Mouse (Mus musculus) thymus, postnatal 36 days (tissue): ENCODE measurements at regions not wholly inside any gene's neighbourhood (a gene's known extent, or its start where the extent isn't known, plus 50 kb on each side); places are given as distances from the start of the nearest gene placed in this dataset.

Experiments
- DNase-seq, 2 experiments: peaks; one replicate each; pipeline ENCODE4 v3.0.0; 2022; ENCODE audit warnings: mixed read lengths in 2 of 2

GRCm38 (mm10) chr14:100607109-100607508 is 322.6 kb upstream of the Klf12 start:
- DNase-seq: no peak

GRCm38 (mm10) chr14:100600886-100601451 is 316.5 kb upstream of the Klf12 start:
- DNase-seq: no peak

- no peak for DNase-seq
Observed at GRCm38 (mm10) chr14:100570026-100570425, 285.5 kb upstream of the Klf12 start.

- DNase-seq: no peak
Observed at GRCm38 (mm10) chr14:100561884-100562283, 277.4 kb upstream of the Klf12 start.

- DNase-seq: no peak
Observed at GRCm38 (mm10) chr14:100558378-100558777, 273.9 kb upstream of the Klf12 start.

- no peak for DNase-seq
Observed at GRCm38 (mm10) chr14:100552466-100552865, 268.0 kb upstream of the Klf12 start.

- no peak for DNase-seq
Observed at GRCm38 (mm10) chr14:100550266-100550665, 265.8 kb upstream of the Klf12 start.

GRCm38 (mm10) chr14:100530217-100530616 is 245.7 kb upstream of the Klf12 start:
- no peak for DNase-seq

- DNase-seq: no peak
Observed at GRCm38 (mm10) chr14:100529758-100530157, 245.3 kb upstream of the Klf12 start.

- no peak for DNase-seq
Observed at GRCm38 (mm10) chr14:100509396-100509795, 224.9 kb upstream of the Klf12 start.

- DNase-seq: no peak
Observed at GRCm38 (mm10) chr14:100508087-100508486, 223.6 kb upstream of the Klf12 start.

- no peak for DNase-seq
Observed at GRCm38 (mm10) chr14:100507616-100508015, 223.1 kb upstream of the Klf12 start.

- DNase-seq: no peak
Observed at GRCm38 (mm10) chr14:100488837-100489236, 204.4 kb upstream of the Klf12 start.

GRCm38 (mm10) chr14:100485489-100485888 is 201.0 kb upstream of the Klf12 start:
- DNase-seq: no peak

GRCm38 (mm10) chr14:100484101-100484500 is 199.6 kb upstream of the Klf12 start:
- DNase-seq: no peak

GRCm38 (mm10) chr14:100477595-100478380 is 193.3 kb upstream of the Klf12 start:
- no peak for DNase-seq

GRCm38 (mm10) chr14:100468311-100468710 is 183.8 kb upstream of the Klf12 start:
- no peak for DNase-seq

GRCm38 (mm10) chr14:100462321-100462720 is 177.8 kb upstream of the Klf12 start:
- no peak for DNase-seq

GRCm38 (mm10) chr14:100461141-100462043 is 176.9 kb upstream of the Klf12 start:
- no peak for DNase-seq

GRCm38 (mm10) chr14:100459601-100460290 is 175.3 kb upstream of the Klf12 start:
- no peak for DNase-seq

GRCm38 (mm10) chr14:100458727-100459447 is 174.4 kb upstream of the Klf12 start:
- DNase-seq: peak; percentile 12 to 48
